Mouse (Mus musculus) cortical plate, adult 2 months (tissue): ENCODE data around the gene Clic1.
"Not testable (repeated sequence)": the region's sequence is repeated elsewhere in the genome, so short reads cannot be mapped to it uniquely, and the experiment has no call there.

Experiments
- CTCF ChIP-seq: fragments of 200-500 bp; IDR thresholded peaks from 2 replicates; pipeline ENCODE4 v1.5.1; 2011; ENCODE audit warnings: mild to moderate bottlenecking, control low read depth, low read length; ENCODE audit not compliant: insufficient read depth; ENCODE audit errors: extremely low read depth
- POLR2A ChIP-seq: fragments of 200-500 bp; IDR thresholded peaks from 2 replicates; pipeline ENCODE4 v1.6.1; 2011; ENCODE audit warnings: mild to moderate bottlenecking, low read length, control low read depth; ENCODE audit not compliant: insufficient read depth; ENCODE audit errors: extremely low read depth

DNA sequence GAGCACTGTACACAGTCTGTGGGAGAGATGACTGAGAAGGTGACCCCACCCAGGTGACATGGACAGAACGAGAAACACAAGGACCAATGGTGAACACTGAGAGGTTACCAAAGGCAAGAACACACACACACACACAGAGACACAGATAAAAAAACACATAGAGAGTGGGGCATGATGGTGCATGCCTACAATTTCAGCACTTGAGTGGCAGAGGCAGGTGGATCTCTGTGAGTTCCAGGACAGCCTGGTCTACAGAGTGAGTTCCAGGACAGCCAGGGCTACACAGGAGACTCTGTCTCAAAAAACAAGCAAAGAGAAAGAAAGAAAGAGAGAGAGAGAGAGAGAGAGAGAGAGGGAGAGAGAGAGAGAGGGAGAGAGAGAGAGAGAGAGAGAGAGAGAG, 16.1 kb upstream of the Clic1 start:
- not testable (repeated sequence) for TF ChIP-seq CTCF, POLR2A
